Mouse (Mus musculus) cerebellum, adult 11-12 months (tissue): ENCODE results near the gene Gm20388.
A peak's percentile ranks its signal among the peaks of the same experiment; 100 is the strongest.
"Not testable (repeated sequence)": the region's sequence is repeated elsewhere in the genome, so short reads cannot be mapped to it uniquely, and the experiment has no call there.

ENCODE experiments used
- DNase-seq: peaks from one replicate; pipeline ENCODE4 v3.0.0; 2022

The Gm20388 gene

DNA sequence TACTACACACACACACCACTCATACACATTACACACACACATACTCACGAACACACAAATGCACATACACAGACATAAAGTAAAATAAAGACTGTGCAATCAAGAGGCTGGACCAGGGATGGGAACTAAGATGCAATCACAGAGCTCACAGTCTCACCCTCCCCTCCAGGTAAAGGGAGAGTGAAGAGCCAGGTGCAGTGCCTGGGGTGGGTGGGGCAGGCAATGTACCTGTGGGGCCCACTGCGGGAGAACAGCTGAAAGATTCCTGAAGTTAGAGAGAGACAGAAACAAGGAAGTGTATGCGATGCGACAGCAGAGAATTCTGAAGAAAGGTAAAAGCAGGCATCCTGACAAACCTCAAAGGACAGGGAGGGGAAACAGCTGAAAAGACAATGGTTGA lies 3884.1 kb downstream of the Gm20388 start:
- DNase-seq: no peak

DNA sequence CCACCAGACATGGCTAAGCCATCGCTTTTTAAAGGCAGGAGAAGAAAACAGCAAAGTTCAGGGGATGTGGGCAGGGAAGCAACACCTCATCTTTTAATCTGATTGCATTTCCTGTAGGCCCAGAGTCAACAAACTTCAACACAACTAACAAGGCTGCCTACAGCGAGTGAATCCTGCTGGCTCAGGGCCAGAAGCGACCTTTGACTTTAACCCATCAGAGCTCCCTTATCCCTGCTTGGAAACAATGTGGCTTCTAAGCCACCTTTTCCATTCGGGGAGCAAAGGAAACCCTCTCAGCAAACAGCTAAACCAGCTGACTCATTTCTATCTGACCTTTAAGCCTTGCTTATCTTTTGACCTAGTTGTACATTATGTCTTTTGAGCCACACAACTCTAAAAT lies 3886.1 kb downstream of the Gm20388 start:
- DNase-seq: no peak

DNA sequence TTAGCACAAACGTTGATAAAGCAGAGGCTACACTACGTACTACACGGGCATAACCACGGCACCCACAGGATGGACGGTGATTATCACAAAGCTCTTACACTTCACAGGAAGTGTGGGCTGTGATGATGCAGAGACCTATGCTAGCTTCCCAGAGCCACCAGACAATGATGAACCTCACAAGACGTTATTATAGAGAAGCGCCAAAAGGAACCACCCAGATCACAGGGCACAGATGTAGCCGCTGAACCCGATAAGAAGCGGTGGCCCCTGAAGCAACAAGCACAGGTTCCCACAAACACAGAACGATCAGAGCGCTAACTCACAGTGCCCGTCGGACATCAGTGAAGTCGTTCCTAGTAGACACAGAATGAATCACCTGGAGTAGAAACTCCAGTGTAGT lies 3887.3 kb downstream of the Gm20388 start:
- DNase-seq: no peak

DNA sequence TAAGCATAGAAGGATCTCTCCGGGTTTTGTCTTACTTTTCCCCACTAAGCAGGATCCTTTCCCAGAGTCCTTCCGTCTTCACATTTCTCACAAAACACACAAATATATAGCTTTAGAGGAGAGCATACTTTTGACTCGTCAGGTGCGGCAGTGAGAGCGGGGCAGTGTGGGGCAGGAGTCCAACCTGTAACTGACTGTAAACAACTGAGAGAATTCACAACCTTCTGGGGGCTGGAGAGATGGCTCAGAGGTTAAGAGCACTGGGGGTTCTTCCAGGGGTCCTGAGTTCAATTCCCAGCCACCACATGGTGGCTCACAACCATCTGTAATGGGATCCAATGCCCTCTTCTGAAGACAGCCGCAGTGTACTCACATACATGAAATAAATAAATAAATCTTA lies 3888.8 kb downstream of the Gm20388 start:
- no peak for DNase-seq

DNA sequence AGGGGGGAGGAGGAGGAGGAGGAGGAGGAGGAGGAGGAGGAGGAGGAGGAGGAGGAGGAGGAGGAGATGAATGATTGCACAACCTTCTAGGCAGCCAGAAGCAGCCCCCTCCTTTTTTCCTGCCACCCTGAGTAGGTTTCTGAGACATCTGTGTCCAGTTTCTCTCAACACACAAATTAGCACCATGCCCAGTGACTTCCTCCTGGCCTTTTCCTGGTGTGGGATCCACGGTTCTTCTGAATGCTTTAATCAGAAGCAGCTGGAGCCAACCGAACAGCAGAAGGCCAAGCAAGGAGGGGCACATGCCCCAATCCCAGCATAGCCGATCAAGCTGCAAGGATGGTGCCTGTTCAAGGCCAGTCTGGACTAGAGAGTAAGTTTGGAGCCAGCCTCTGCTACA lies 3889.2 kb downstream of the Gm20388 start:
- no peak for DNase-seq

DNA sequence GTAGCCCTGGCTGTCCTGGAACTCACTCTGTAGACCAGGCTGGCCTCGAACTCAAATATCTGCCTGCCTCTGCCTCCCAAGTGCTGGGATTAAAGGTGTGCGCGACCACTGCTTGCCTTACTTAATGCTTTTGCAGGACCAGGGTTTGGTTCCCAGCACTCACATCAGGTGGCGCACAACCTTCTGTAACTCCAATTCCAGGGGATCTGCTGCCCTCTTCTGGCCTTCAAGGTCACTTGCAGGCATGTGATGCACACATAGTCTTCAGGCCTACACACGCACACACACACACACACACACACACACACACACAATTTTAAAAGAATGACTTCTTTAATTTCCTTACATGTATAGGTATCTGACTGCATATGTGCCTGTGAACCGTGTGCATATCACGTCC lies 3890.2 kb downstream of the Gm20388 start:
- DNase-seq: no peak

DNA sequence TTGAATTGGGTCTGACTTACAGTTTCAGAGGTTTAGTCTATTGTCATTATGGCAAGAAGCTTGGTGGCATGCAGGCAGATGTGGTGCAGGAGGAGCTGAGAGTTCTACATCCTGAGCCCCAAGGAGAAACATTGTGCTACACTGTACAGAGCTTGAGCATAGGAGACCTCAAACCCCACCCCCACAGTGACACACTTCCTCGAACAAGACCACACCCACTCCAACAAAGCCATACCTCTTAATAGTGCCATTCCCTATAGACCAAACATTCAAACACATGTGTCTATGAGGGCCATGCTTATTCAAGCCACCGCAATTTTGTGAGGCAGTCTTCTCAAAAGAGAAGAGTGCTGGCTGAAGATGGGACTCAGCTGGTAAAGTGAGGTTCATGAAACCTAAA lies 3890.9 kb downstream of the Gm20388 start:
- no peak for DNase-seq

DNA sequence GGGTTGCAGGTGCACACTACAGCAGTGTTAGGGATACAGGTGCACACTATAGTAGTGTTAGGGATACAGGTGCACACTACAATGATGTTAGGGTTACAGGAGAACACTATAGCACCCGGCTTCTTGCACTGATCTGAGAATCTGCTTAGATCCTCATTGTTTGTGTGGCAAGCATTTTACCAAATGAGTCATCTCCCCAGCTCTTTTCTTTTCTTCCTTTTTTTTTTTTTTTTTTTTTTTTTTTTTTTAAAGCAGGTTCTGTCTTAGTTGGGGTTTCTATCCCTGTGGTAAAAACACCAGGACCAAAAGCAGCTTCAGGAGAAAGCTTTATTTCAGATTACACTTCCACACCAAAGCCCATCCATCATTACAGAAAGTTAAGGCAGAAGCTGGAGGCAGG lies 3893.0 kb downstream of the Gm20388 start:
- no peak for DNase-seq

DNA sequence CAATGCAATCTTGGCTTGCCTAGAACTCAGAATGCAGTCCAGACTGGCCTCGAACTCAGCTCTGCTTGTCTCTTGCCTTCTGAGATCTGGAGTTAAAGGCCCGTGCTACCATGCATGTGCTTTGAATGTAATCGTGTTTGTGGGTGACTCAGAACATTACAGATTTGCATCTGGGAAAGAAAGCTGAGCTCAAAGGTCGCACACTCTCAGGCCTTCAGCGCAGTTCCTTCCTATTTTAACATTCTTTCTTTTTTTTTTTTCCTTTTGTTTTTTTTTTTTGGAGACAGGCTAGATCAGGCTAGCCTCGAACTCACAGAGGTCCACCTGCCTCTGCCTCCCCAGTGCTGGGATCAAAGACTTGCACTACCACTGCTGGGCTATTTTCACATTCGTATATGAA lies 3893.9 kb downstream of the Gm20388 start:
- no peak for DNase-seq

DNA sequence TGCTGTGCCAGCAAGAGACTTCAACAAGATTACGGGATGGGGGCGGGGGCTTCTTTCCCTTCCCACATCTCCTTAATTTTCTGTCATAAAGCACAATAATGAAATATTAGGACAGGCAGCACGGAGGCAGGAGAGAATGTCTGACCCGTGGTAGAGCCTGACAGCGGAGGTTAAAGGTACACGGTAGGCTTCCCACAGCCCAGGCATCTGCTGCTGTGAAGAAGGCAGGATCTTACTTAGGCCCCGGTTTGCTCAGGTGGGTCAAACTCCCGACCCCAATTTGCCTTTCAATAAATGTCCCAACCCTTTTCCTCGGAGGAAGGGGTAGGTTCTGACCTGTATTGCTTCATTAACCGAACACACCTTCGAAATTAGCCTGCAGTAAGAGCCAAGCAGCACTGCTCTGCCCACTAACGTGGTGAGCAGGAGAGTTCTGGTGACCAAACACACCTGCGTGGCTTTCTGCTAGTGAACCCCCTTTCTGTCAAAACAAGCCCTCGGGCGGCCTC lies 3894.6 kb downstream of the Gm20388 start:
- DNase-seq: no peak

DNA sequence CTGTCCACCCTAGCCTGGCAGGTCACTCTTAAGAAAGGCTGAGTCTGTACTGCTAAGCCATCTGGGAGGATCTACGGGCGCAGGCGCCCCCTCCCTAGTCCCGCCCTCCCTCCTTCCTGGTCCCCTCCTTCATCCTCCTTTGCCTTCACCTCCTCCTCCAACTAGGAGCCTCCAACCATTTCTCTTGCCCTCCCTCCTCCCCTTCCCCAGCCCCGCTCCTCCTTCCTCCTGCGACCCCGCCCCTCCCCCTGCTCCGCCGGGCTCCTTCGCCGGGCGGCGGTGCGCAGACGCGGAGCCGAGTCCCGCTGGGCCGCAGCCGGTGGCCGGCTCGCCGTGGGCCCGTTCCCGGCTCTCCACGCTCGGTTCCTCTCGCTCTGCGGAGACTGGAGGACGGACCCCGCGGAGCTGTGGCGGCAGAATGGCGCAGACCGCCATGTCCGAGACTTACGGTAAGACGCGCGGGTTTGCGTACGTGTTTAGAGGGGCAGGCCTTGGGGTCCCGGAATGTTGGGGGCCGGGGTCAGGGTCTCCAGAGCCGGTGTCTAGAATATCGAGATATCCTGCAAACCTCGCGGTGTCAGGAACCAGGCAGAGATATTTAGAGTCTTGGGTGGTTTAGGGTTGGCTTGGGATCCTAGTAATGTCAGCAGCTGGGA lies 3895.2 kb downstream of the Gm20388 start, which contains the start of gene Rab4a:
Rab4a (plus strand) TSS at position 268 of the 656 bp plus-strand sequence.
- DNase-seq: peak; percentile 89

DNA sequence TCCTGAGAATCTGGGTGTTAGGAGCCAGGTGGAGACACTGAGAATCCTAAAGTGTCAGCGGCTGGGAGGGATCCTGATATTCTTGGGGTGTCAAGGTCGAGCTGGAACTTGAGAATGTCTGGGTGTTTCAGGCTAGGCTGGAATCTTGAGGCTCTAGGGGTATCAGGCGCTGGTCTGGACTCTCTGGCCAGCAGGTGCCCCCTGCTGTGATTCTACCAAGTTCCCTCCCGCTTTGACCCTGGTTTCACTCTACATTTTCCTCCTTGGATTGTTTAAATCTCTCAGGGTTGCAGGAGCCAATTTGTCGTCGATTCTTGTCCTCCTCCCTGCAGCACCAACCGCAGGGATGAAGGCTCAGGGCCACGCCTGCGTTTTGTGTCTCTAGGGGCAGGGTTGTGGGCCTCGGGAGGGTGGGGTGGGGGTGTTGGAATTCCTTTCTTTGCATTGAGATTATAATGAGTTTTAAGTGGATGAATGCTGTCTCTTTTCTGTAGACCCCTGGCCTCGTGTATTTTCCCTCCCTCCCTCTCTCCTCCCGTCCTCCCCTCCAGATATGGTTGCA lies 3895.8 kb downstream of the Gm20388 start:
- DNase-seq: no peak

DNA sequence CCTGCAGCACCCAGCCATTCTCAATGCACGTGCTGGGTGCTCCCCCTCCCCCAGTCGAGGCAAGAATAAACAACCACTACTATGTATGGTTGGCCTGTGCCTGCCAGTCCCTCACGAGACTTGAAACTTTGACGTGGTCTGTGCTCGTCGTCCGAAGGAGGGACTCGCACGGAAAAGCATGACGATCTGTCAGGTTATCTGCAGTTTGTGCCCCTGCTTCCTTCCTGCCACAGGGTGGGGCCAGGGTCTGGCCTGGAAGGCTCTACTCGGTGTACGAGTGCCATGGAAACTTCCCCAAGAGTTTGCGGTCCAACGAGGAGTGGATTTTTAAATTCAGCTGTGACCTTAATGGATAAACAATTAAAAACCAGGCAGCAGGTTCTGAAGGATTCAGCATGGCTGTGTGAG lies 3896.4 kb downstream of the Gm20388 start:
- no peak for DNase-seq

DNA sequence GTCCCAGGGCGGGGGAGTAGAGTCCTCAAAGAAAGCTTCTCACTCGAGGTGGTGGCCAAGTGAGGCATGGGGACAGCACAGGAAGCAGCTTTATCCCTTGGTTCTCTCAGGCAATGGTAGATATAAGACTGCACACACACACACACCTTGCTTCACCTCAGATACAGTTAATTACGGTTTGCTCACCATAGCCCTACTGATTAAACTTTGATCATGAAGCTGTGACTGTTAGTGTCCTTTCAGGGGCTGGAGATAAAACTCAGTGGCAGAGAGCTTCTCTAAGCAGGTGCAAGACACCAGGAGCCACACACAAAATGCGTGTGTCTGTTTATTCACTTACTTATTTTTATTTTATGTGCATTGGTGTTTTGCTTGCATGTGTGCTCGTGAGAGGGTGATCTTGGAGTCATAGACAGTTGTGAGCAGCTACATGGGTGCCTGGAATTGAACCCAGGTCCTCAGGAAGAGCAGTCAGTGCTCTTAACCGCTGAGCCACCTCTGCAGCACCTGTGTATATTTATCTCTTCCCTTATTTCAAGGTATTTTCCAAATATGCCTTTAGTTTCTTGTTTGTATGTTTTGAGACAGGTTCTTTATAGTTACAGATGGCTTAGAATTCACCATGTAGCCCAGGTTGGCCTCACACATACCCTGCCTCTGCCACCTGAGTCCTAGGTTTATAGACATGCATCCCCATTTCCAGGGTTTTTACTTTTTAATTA lies 3897.4 kb downstream of the Gm20388 start:
- DNase-seq: no peak

DNA sequence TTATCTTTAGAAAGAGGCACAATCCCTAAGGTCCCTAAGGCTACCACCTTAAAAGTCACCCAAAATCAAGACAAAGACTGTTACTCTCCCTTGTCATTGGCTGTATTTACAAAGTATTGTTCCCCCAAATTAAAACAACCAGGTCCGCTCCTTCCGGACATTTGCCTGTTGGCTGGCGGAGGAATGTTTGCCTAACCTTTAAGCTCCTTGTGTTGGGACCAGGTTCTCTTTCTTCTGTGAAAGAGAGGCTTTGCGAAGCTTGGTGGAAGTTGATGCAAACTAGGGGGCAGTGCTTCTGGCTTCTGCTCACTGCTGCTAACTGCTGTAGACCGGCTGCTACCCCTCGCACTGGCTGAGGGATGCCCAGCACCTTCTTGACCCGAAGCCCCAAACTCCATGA lies 3898.0 kb downstream of the Gm20388 start:
- DNase-seq: no peak

DNA sequence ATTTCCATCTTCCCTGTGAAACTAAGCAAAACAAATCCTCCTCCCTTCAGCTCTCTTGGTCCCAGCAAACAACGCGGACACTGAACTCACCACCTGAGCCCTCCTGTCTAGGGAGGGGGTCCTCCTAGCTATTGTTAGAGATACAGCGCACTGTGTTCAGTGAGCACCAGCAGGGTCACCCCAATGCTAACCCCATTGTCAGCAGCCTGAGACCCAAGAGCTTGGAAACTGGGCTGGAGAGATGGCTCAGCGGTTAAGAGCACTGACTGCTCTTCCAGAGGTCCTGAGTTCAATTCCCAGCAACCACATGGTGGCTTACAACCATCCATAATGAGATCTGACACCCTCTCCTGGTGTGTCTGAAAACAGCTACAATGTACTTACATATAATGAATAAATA lies 3898.7 kb downstream of the Gm20388 start:
- not testable (repeated sequence) for DNase-seq

DNA sequence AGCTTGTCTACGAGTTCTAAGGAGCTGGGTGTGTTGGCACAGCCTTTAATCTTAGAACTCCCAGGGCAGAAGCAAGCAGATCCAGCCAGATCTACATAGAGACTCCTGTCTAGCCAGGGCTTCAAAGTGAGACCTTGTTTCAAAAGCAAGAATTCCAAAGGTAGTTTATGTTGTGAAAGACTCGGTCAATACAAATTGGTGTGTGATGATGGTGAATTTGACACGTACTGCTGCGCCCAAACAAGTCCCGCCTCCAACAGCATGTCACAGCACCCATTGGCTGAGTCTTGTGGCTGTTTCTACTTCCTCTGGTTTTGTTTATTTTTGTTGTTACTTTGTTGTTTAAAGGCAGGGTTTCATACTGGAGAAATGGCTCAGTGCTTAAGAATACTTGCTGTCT lies 3901.6 kb downstream of the Gm20388 start:
- DNase-seq: no peak

DNA sequence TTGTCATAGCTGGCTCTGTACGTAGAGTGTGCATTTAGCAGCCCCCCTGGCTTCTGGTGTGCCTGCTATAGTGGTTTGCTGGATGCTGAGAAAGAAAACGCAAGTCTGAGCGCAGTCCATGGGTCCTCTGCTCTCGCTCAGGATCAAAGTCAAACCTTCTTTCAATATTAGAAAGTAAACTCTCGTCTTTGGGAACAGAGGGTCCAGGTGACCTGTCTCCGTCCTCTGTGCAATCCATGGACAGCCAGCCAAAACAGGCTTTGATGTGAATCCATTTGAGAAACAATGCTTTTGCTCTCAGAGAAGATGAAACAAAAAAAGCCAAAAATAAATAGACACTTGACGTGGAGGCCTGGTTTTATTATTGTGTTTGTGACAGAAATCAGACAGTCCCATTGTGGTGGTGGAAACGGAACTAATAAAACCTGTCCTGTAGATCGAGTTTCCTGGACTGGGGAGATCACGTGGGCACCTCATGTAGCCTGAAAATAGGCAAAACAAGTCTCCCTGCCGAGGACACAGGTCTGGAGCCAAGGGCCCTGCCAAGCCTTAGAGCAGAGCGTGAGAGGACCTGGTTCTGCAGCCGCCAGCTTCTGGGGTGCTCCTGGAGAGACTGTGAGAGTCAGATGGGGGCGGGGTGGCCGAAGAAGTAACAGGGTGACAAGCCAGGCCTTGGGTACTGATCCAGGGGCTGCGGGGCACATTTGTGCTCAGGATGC lies 3902.7 kb downstream of the Gm20388 start:
- DNase-seq: peak; percentile 94

DNA sequence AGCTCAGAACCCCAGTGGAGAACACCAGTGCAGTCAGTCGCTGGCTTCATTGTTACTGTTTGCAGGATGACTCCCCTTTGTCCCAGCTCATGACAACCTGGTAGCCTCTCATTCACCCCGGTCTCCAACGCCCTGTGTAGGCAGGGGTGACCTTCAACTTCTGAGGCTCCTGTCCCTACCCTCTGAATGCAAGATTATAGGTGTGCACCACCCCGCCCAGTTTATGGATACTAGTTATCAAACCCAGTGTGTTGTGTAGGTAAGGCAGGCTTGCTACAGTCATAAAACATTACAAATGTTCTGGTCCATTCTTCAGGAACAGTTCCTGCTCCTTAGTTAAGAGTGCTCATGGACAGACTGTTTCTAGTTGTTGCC lies 3903.2 kb downstream of the Gm20388 start:
- DNase-seq: no peak

DNA sequence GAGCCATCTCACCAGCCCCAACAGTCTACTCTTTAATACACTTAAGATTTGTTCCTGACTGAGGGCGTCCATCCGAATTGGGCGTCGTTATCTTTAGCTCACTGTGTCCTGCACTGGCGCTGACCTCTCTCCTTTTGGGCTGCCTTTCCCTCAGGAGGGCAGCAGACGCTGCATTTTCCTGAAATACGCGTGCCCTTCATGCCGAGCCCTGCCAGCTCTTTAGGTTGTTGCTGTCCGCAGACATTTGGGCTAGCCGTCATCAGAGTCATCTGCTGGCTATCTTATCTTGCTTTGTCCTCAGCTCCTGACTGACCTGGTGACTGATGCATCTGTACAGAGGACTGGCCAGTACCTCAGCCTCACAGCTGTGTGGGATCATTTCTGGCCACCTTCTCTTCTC lies 3904.7 kb downstream of the Gm20388 start:
- no peak for DNase-seq

DNA sequence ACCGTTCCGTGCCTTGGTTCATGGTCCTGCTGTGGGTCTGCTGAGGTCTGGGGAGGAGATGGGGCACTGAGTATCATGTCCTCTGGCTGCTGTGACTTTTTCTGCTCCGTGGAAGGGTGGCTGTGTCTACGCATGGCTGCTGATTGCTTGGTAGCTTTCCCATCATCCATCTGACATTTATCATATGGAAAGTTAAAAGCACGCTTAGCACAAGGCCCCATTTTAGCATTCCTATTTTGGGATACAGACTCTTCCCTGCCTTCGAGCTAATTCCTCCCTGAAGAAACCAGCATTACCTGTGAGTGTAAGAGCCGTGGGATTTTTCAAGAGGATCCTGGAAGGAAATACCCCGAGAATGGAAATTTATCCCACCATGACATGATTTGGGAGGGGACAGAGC lies 3906.3 kb downstream of the Gm20388 start:
- DNase-seq: no peak

DNA sequence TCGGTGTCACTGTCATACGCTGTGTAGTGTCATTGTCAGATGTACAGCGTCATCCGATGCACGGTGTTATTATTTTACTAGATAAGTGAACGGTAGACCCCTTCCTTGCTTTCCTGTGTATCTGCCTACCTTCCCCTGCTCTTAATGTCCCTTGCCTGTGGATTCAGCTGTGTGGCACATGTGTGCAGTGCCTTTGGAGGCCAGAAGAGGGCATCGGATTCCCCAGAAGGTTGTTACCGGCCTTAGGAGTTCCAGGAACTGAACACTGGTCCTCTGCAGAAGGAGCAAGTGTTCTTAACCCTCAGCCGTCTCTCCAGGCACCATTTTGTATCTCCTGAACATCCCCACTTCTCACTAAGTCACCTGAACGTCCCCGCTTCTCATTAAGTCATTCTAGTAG lies 3907.1 kb downstream of the Gm20388 start:
- no peak for DNase-seq
